Mouse (Mus musculus) cerebellum, postnatal 14 days (tissue): ENCODE results near the gene Capza1.

ENCODE experiments used
- DNase-seq, 2 experiments: peaks; one replicate each; pipeline ENCODE4 v3.0.0; 2021; ENCODE audit warnings: mixed read lengths in 2 of 2

The Capza1 gene

DNA sequence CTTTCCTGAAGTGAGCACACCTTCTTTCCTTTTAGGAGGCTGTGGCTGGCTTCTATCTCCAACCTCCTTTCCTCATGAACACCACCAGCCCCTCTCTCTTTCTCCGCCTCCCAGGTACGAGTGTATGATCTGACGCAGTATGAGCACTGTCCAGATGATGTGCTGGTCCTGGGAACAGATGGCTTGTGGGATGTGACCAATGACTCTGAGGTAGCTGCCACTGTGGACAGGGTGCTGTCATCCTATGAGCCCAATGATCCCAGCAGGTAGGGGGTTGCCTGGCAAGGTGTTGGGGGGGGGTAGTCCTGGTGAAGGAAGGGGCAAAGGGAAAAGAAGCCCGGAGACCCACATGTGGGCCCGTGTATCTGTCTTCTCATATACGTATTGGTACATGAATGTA is 79.0 kb downstream of the Capza1 start:
- DNase-seq = no peak

- no peak for DNase-seq
These were observed 80.3 kb downstream of the Capza1 start for GRCm38 (mm10) chr3:104783971-104784500.

DNA sequence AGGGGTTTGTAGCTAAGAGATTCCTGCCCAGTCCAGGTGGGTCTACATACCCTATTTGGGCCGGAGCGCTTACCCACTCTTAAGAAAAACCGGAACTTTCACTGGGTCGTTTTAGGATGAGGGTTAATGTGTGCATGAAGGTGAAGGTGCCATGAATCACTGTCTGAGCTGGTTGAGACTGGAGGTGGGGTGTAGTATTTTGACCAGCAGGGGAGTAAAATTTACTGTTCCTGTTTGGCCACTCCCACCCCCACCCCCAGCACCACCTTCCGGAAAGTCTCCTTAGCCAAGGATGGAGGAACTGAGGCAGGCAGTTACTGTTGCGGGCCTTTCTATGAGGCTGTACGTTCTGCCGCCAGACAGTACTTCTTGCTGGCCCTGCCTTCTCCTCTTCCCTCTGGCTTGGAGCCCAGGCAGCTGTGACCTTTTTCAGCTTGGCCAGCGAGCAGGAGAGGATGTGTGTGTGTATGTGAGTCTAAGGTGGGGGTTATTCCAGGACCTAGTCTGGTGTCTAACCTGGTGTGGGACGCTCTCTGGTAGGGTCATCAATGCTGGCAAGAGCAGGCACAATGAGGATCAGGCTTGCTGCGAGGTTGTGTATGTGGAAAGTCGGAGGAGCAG is 82.1 kb downstream of the Capza1 start:
- peak in 1 of 2 experiments; percentile 33 for DNase-seq

- no peak for DNase-seq
These were observed 82.8 kb downstream of the Capza1 start, which contains the start of gene Fam19a3 for GRCm38 (mm10) chr3:104781471-104781903. Gene Fam19a3, minus strand, starts transcription at chr3:104781840.

- peak in 1 of 2 experiments; percentile 42 for DNase-seq
These were observed 83.5 kb downstream of the Capza1 start, which contains the start of gene Ppm1j for GRCm38 (mm10) chr3:104780561-104781420. Gene Ppm1j, plus strand, starts transcription at chr3:104781056.

- DNase-seq = peak; percentile 76 to 81
These were observed 84.4 kb downstream of the Capza1 start for GRCm38 (mm10) chr3:104779949-104780348.

- no peak for DNase-seq
These were observed 87.0 kb downstream of the Capza1 start for GRCm38 (mm10) chr3:104777342-104777741.

DNA sequence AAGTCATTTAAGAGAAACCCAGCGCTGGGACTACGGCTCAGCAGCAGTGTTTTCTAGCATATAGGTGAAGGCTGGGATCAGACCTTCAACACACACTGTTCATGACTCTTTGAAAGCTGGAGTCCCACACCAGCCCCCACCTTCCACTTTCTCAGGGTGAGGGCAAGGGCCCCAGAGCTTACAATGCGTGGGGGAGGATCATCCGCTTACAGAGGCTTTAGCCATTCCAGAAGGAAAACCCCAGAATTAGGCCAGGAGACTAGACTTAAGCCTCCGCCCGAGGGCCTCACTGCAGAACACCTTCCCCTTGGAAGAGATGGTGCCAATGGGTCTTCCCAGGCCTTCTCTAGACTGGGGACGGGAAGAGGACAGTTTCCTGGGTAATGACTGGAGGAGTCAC is 91.0 kb downstream of the Capza1 start:
- no peak for DNase-seq
